Mouse (Mus musculus): ENCODE results near the gene Hrasls5.

- TF ChIP-seq CTCF (IDR thresholded peaks at IDR 0.05; ENCODE audit: control insufficient read depth, insufficient read depth, insufficient read length) (peak; percentile 42), CEBPB (IDR thresholded peaks at IDR 0.05; ENCODE audit: low read depth) (no peak), MAX (IDR thresholded peaks at IDR 0.05) (no peak)
Observed at GRCm38 (mm10) chr19:7595534-7595933, 16.8 kb upstream of the Hrasls5 start.

All from C2C12 (cell line).